Mouse (Mus musculus): ENCODE data around the gene Arfgap1.

The Arfgap1 gene

DNA sequence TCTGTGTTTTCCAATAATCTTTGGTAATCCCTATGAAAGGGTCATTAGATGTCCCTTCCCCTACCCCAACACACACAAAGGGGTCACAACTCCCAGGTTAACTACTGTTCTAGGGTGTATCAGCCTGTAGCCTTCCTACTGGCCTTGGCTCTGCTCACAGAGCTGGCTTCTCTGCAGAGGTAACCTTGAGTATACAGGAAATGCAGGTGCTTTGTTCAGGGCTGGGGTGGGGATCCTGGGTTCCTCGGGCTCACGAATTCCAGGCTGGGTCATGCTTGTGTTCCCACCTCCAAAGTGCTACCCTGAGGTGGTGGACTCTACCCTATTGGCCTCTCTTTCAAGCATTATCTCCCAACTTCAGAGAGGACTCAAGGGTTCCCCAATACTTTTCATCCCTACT, 18.6 kb downstream of the Arfgap1 start:
- no peak for DNase-seq (ENCODE audit: extremely low spot score, low read depth, low spot score)

DNA sequence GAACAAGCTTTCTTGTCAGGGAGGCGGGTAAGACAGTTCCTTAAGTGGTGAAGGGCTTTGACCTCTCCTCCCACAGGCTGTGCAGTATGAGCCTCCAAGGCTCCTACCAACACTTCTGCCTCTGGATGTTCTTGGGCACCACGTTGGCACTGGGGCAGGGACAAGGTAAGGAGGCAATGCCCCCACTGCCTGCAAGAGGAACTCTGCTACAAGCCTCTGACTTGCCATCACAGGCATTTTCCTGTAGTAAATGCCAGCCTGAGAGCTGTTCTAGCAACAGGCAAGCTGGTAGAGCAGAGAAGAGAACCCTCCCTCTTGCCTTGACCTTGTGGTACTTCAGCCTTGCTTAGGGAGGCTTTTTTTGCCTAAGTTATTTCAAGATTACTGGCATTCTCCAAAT, 19.4 kb downstream of the Arfgap1 start, which contains the start of gene Col20a1:
Col20a1 (plus strand) TSS at position 87 of the 400 bp plus-strand sequence.
- DNase-seq (ENCODE audit: extremely low spot score, low read depth, low spot score), result no peak

- no peak for DNase-seq (ENCODE audit: extremely low spot score, low read depth, low spot score)
These were observed 20.0 kb downstream of the Arfgap1 start for GRCm38 (mm10) chr2:180987001-180987400.

GRCm38 (mm10) chr2:180987432-180988030, 20.5 kb downstream of the Arfgap1 start:
- DNase-seq (ENCODE audit: extremely low spot score, low read depth, low spot score), result no peak

DNA sequence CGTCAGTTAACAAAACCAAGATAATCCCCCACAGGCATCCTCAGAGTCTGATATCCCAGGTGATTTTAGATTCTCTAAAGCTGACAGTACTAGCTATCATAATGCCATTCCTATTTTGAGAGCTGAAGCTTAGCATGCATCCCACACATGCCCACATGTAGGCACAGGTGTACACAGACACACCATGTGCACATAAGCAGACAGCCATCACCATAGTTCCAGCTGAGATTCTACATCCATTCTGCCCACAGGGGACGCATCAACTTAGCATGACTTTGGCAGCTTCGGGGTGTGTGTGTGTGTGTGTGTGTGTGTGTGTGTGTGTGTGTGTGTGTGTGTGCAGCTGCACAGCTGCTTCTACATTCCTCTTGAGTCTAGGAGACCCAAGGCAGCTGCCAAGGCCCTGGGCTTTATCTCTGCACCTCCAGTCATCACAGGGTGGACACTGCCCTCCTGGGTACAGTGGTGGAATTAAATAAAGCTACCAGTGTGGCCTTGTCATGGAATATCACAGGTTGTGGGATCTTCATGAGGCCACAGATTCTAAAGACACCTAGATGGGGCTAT, 21.4 kb downstream of the Arfgap1 start:
- DNase-seq (ENCODE audit: extremely low spot score, low read depth, low spot score), result no peak

DNA sequence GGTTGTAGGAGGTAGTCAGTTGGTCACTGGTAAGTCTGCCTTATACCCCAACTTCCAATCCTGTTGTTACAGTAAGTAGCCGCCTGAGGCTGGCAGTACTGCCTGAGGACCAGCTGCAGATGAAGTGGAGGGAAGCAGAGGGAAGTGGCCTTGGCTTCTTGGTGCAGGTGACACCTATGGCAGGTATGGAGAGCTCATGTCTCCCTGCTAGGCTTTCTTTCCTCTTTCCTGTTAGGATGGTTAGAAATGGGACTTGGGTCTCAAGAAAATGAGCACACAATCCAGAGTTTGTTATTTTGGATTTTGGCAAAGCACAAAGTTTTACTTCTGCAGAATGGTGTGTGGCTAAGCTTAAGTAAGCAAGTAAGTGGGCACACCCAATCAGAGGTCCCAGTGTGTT, 21.9 kb downstream of the Arfgap1 start:
- no peak for DNase-seq (ENCODE audit: extremely low spot score, low read depth, low spot score)

- DNase-seq (ENCODE audit: extremely low spot score, low read depth, low spot score), result no peak
These were observed 23.3 kb downstream of the Arfgap1 start for GRCm38 (mm10) chr2:180990347-180990746.

DNA sequence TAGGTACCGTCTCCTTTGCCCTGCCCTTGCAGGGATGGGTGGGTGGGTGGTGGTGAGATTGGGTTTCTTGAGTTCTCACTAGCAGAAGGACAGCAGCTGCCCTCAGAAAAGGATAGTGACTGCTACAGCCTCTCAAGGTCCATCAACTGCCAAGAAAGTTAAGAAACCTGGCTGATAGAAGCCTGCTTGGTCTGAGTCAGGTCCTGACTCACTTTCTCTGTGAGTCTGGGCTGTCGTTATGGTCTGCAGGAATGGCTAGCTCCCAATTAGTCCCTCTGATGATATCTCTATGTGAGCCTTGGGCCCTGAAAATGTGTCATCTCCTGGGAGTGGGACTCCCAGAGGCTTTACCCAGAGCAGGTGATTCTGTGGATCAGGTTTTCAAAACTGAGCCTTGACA, 27.3 kb downstream of the Arfgap1 start:
- no peak for DNase-seq (ENCODE audit: extremely low spot score, low read depth, low spot score)

- DNase-seq (ENCODE audit: extremely low spot score, low read depth, low spot score), result no peak
These were observed 28.4 kb downstream of the Arfgap1 start for GRCm38 (mm10) chr2:180995457-180995856.

GRCm38 (mm10) chr2:180996436-180996835, 29.4 kb downstream of the Arfgap1 start:
- DNase-seq (ENCODE audit: extremely low spot score, low read depth, low spot score), result peak; percentile 33

DNA sequence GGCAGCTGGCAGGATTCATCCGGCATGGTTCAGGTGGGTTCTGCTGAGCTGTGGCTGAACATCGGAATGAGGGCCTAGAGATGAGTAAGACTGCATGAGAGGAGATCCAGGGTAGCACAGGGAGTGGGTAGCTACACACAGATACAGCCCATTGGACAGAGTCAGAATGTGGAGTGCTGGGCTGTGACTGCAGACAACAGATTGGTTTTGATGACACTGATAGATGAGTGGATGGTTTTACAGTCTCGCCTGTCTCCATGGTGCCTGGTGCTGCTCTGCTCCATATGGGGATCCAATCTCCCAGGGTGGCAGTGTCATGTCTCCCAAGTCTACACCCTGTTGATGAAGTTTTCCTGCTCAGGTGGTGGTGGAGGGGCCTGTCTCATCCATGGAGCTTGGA, 29.9 kb downstream of the Arfgap1 start:
- DNase-seq (ENCODE audit: extremely low spot score, low read depth, low spot score), result no peak

GRCm38 (mm10) chr2:181007054-181007453, 40.0 kb downstream of the Arfgap1 start:
- no peak for DNase-seq (ENCODE audit: extremely low spot score, low read depth, low spot score)

- DNase-seq (ENCODE audit: extremely low spot score, low read depth, low spot score), result no peak
These were observed 41.3 kb downstream of the Arfgap1 start for GRCm38 (mm10) chr2:181008339-181008738.

DNA sequence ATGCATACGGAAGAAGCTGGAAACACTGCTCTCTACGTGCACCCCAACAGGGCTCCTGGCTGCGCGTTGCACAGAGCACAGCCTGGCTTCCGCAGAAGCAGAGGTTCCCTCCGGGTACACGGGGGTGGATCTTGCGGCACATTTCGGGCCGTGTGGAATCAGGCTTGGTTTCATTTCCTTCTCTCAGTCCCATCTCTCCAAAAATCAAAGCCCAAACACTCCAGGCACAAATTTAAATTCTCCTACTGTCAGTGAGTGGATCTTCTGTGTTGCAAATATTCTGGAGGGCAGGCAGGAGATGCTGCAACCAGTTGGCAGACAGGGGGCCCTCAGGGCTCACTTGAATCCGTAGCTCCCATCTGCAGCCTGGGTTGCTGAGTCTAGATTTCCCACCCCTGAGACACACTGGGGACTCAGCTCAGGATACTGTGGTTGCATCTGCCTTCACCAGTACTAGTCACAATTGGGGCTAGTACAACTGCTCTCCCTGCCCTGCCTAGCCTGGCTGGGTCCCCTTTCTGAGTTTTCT, 64.4 kb downstream of the Arfgap1 start:
- DNase-seq (ENCODE audit: extremely low spot score, low read depth, low spot score), result no peak
